Mouse (Mus musculus) midbrain, embryonic 11.5 days (tissue): ENCODE measurements around the gene Dgkg. TPM values are rescaled to one million over a fixed set of nuclear protein-coding genes. Genes with fewer than 3 reads are reported as not detected.

Experiments used
- ATAC-seq: fragments of 200-750 bp; cut with Nextera tagmentation; 2 replicates; pipeline ENCODE4 v1.8.0; 2017; ENCODE audit warnings: moderate TSS enrichment, moderate library complexity; ENCODE audit not compliant: low FRiP score
- DNase-seq: peaks from one replicate; pipeline ENCODE4 v3.0.0; 2015; ENCODE audit warnings: low spot score; ENCODE audit errors: missing footprints
- H3K27ac ChIP-seq: fragments of 300-500 bp; sonication (generic); 2 replicates; pipeline ENCODE4 v1.5.1; 2014; ENCODE audit warnings: low read depth, low read length
- H3K27me3 ChIP-seq: fragments of 300-500 bp; sonication (generic); 2 replicates; pipeline ENCODE4 v1.6.1; 2014; ENCODE audit warnings: mild to moderate bottlenecking, low read length, moderate library complexity, mixed read lengths; ENCODE audit not compliant: control insufficient read depth, insufficient read depth
- H3K36me3 ChIP-seq: fragments of 300-500 bp; sonication (generic); 2 replicates; pipeline ENCODE4 v1.6.1; 2014; ENCODE audit warnings: mild to moderate bottlenecking, low read length, moderate library complexity, mixed read lengths; ENCODE audit not compliant: control insufficient read depth, insufficient read depth
- H3K4me1 ChIP-seq: fragments of 300-500 bp; sonication (generic); 2 replicates; pipeline ENCODE4 v1.6.1; 2014; ENCODE audit warnings: low read length; ENCODE audit not compliant: control insufficient read depth, insufficient read depth
- H3K4me2 ChIP-seq: fragments of 300-500 bp; sonication (generic); 2 replicates; pipeline ENCODE4 v1.6.1; 2014; ENCODE audit warnings: mild to moderate bottlenecking, moderate library complexity
- H3K4me3 ChIP-seq: fragments of 300-500 bp; sonication (generic); 2 replicates; pipeline ENCODE4 v1.5.1; 2014; ENCODE audit warnings: low read depth, low read length
- H3K9ac ChIP-seq: fragments of 300-500 bp; sonication (generic); 2 replicates; pipeline ENCODE4 v1.6.1; 2014; ENCODE audit warnings: low read length
- H3K9me3 ChIP-seq: fragments of 300-500 bp; sonication (generic); 2 replicates; pipeline ENCODE4 v1.6.1; 2016; ENCODE audit warnings: low read length; ENCODE audit not compliant: control insufficient read depth
- WGBS: fragments of 180-500 bp; shearing (Covaris S2); extraction: QIAGEN DNeasy Blood & Tissue Kit; methylation state at CpG from one replicate; pipeline ENCODE4 v1.1.7; 2014; 5-methylcytosine and 5-hydroxymethylcytosine counted together
- polyA plus RNA-seq: library from polyadenylated mRNA; unstranded; fragments of >200 nt; fragmentation: Nextera tagmentation; extraction: Ambion mirVana; gene quantifications from 2 replicates; pipeline ENCODE4 v1.2.1, GENCODE M21; 2014

Dgkg gene
- polyA plus RNA-seq, 1 experiment from 2014 or later, result 0.15 TPM

GRCm38 (mm10) chr16:22505656-22506055, 151.4 kb downstream of the Dgkg start:
- Histone ChIP-seq H3K4me1 (no peaks in the 10 kb centered on the region), H3K36me3 (no peaks in the 10 kb centered on the region), H3K27ac (no peak overlapping the region), H3K9ac (no peak overlapping the region), H3K4me2 (no peak overlapping the region), H3K4me3 (no peak overlapping the region), H3K27me3 (no peaks in the 10 kb centered on the region), H3K9me3 (no peaks in the 10 kb centered on the region)
- DNase-seq (no peak), ATAC-seq (no peak)
- 54% methylated on average over 6 of the region's 6 CpGs for WGBS

- Histone ChIP-seq H3K36me3 (no peaks in the 10 kb centered on the region), H3K9me3 (no peaks in the 10 kb centered on the region), H3K9ac (no peak overlapping the region), H3K4me1 (no peaks in the 10 kb centered on the region), H3K27me3 (no peaks in the 10 kb centered on the region), H3K4me2 (no peak overlapping the region), H3K27ac (no peak overlapping the region), H3K4me3 (no peak overlapping the region)
- 30% methylated on average over 8 of the region's 8 CpGs for WGBS
- no peak for ATAC-seq
- no peak for DNase-seq
Observed at GRCm38 (mm10) chr16:22504851-22505250, 152.2 kb downstream of the Dgkg start.

- no peaks in the 10 kb centered on the region for H3K27me3 ChIP-seq
- no peak overlapping the region for H3K4me2 ChIP-seq
- no peak overlapping the region for H3K9ac ChIP-seq
- H3K4me1 ChIP-seq, result no peaks in the 10 kb centered on the region
- no peak overlapping the region for H3K4me3 ChIP-seq
- no peak for ATAC-seq
- H3K36me3 ChIP-seq, result no peaks in the 10 kb centered on the region
- H3K27ac ChIP-seq, result no peak overlapping the region
- WGBS, result 72% methylated on average over 5 of the region's 5 CpGs
- DNase-seq, result peak; percentile 68
- H3K9me3 ChIP-seq, result no peaks in the 10 kb centered on the region
Observed at GRCm38 (mm10) chr16:22504049-22504448, 153.0 kb downstream of the Dgkg start.

- Histone ChIP-seq H3K9me3 (no peaks in the 10 kb centered on the region), H3K36me3 (no peaks in the 10 kb centered on the region), H3K27me3 (no peaks in the 10 kb centered on the region), H3K27ac (no peak overlapping the region), H3K4me1 (no peaks in the 10 kb centered on the region), H3K4me2 (no peak overlapping the region), H3K4me3 (no peak overlapping the region), H3K9ac (no peak overlapping the region)
- DNase-seq (no peak), ATAC-seq (no peak)
- WGBS, result 84% methylated on average over 4 of the region's 4 CpGs
Observed at GRCm38 (mm10) chr16:22503467-22503866, 153.6 kb downstream of the Dgkg start.

DNA sequence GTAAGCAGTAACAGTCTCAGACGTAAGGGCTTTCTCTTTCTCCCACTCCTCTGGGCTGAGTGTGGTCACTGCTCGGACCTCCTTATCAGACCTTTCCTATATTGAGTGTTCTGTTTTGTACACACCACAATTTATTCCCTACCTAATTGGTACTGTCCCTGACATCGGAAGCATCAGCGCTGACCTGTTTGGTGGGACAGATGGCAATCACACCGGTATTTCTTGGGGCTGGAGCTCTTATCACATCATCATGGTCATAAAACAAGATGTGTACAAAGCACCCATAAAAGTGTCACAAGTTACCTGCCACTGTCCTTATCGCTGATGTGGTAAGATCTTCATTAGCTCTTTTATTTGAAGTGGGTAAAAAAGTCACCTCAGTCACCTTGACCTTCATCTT, 155.2 kb downstream of the Dgkg start:
- H3K9me3 ChIP-seq, result no peaks in the 10 kb centered on the region
- H3K36me3 ChIP-seq, result no peaks in the 10 kb centered on the region
- no peak overlapping the region for H3K4me3 ChIP-seq
- H3K4me2 ChIP-seq, result no peak overlapping the region
- DNase-seq (peak; percentile 65), ATAC-seq (no peak)
- H3K9ac ChIP-seq, result no peak overlapping the region
- no peaks in the 10 kb centered on the region for H3K27me3 ChIP-seq
- WGBS, result 93% methylated on average over 6 of the region's 6 CpGs
- H3K27ac ChIP-seq, result no peak overlapping the region
- no peaks in the 10 kb centered on the region for H3K4me1 ChIP-seq

GRCm38 (mm10) chr16:22500561-22500960, 156.5 kb downstream of the Dgkg start:
- ATAC-seq (no peak), DNase-seq (peak; percentile 77)
- no peaks in the 10 kb centered on the region for H3K9me3 ChIP-seq
- WGBS, result 79% methylated on average over 5 of the region's 5 CpGs
- no peaks in the 10 kb centered on the region for H3K4me1 ChIP-seq
- H3K27ac ChIP-seq, result no peak overlapping the region
- no peak overlapping the region for H3K9ac ChIP-seq
- H3K36me3 ChIP-seq, result no peaks in the 10 kb centered on the region
- H3K4me3 ChIP-seq, result no peak overlapping the region
- H3K4me2 ChIP-seq, result no peak overlapping the region
- no peaks in the 10 kb centered on the region for H3K27me3 ChIP-seq

DNA sequence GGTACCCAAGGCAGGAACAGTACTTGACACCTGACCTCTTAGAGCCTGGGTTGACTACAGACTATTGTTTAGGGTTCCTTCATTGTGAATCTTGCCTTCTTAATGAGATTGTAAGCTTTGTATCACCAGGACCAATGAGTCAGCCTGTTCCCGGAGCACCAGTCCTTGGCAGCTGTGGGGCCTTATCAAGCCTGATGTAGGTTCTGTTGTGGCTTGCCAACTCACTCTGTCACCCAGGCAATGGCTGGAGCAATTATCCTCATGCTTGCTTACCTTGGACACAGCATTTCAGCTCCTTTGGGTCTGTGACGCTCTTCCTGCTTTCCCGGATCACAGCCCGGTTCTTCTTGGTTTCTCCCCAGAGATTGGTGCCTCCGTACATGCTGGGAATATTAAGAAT, 157.1 kb downstream of the Dgkg start:
- Histone ChIP-seq H3K9me3 (no peaks in the 10 kb centered on the region), H3K9ac (no peak overlapping the region), H3K4me2 (no peak overlapping the region), H3K4me1 (no peaks in the 10 kb centered on the region), H3K27ac (no peak overlapping the region), H3K4me3 (no peak overlapping the region), H3K36me3 (no peaks in the 10 kb centered on the region), H3K27me3 (no peaks in the 10 kb centered on the region)
- ATAC-seq (no peak), DNase-seq (no peak)
- WGBS, result 88% methylated on average over 5 of the region's 5 CpGs

GRCm38 (mm10) chr16:22499447-22499846, 157.6 kb downstream of the Dgkg start:
- WGBS, result 86% methylated on average over 3 of the region's 3 CpGs
- H3K4me3 ChIP-seq, result no peak overlapping the region
- no peak overlapping the region for H3K9ac ChIP-seq

GRCm38 (mm10) chr16:22497976-22498375, 159.0 kb downstream of the Dgkg start:
- no peaks in the 10 kb centered on the region for H3K27me3 ChIP-seq
- WGBS, result 84% methylated on average over 3 of the region's 3 CpGs
- no peaks in the 10 kb centered on the region for H3K4me1 ChIP-seq
- ATAC-seq (no peak), DNase-seq (peak; percentile 54)
- no peak overlapping the region for H3K9ac ChIP-seq
- no peak overlapping the region for H3K27ac ChIP-seq
- H3K9me3 ChIP-seq, result no peaks in the 10 kb centered on the region
- no peak overlapping the region for H3K4me2 ChIP-seq
- H3K4me3 ChIP-seq, result no peak overlapping the region
- no peaks in the 10 kb centered on the region for H3K36me3 ChIP-seq

More at GRCm38 (mm10) chr16:22499447-22499846, 157.6 kb downstream of the Dgkg start:
- ATAC-seq (no peak), DNase-seq (peak; percentile 37)
- Histone ChIP-seq H3K4me2 (no peak overlapping the region), H3K4me1 (no peaks in the 10 kb centered on the region), H3K27me3 (no peaks in the 10 kb centered on the region), H3K36me3 (no peaks in the 10 kb centered on the region), H3K27ac (no peak overlapping the region), H3K9me3 (no peaks in the 10 kb centered on the region)

GRCm38 (mm10) chr16:22495259-22495658, 161.8 kb downstream of the Dgkg start:
- no peak for DNase-seq
- no peaks in the 10 kb centered on the region for H3K27me3 ChIP-seq

More at GRCm38 (mm10) chr16:22495259-22495658, 161.8 kb downstream of the Dgkg start:
- Histone ChIP-seq H3K36me3 (no peaks in the 10 kb centered on the region), H3K4me3 (no peak overlapping the region), H3K4me1 (no peaks in the 10 kb centered on the region), H3K27ac (no peak overlapping the region), H3K9ac (no peak overlapping the region), H3K4me2 (no peak overlapping the region), H3K9me3 (no peaks in the 10 kb centered on the region)
- 81% methylated on average over 5 of the region's 5 CpGs for WGBS
- no peak for ATAC-seq
